Mouse (Mus musculus) small intestine, adult 2 months (tissue): ENCODE results near the gene Rab12.

Source experiments
- CTCF ChIP-seq: fragments of 200-500 bp; IDR thresholded peaks from 2 replicates; pipeline ENCODE4 v1.5.1; 2012; ENCODE audit warnings: low read depth, mild to moderate bottlenecking, control low read depth, inconsistent platforms, low read length, moderate library complexity, mixed read lengths; ENCODE audit not compliant: insufficient replicate concordance, insufficient read length; ENCODE audit errors: extremely low read depth
- POLR2A ChIP-seq: fragments of 200-500 bp; IDR thresholded peaks from 2 replicates; pipeline ENCODE4 v1.6.1; 2012; ENCODE audit warnings: low read depth, mild to moderate bottlenecking, control low read depth, inconsistent platforms, low read length, moderate library complexity

DNA sequence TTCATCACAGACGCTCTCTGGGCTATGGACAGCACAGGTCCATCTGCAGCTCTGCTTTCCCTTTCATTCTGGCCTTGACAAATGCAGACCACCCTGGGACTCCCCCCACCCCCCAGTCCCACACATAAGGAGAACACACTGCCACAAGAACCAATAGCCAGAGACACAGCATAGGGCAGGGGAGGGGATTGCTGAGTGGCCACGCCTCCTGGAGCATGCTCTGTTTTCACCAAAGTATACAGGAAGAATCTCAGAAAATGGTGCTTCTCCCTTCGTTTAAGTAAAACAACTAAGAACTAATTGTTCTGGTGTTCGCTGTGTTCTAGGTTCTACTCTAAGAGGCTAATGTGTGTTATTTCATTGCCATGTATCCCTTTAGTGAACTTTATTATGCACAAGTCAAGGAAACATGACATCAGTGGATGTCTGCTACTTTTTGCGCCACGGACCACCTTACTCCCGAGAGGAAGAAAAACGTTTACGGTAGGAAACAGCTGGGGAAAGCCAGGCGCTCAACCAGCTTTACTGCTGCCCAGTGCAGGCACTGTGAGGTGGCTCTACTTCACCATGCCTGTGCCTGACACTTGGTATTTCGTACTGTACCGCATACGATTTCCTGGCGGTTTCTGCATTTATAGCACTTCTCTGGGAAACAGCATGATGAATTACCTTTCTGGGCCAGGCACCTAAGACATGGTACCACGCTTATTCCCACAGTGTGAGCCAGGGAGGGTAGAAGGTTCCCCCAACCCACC, 7.2 kb downstream of the Rab12 start:
- TF ChIP-seq CTCF (no peak), POLR2A (no peak)
